Mouse (Mus musculus) frontal cortex, adult 2 months (tissue): ENCODE measurements around the gene Cdc37. TPM values are rescaled to one million over a fixed set of nuclear protein-coding genes. Genes with fewer than 3 reads are reported as not detected.

Experiments
- DNase-seq, 2 experiments: peaks; one replicate each; pipeline ENCODE4 v3.0.0; 2022; ENCODE audit warnings: low spot score in 1 of 2; ENCODE audit errors: extremely low spot score in 1 of 2
- polyA plus RNA-seq: library from polyadenylated mRNA; depleted of rRNA; stranded (reverse); fragments of >200 nt; gene quantifications from 2 replicates; pipeline ENCODE4 v1.2.3, GENCODE M21; 2012

The Cdc37 gene
- polyA plus RNA-seq, 1 experiment = 217 TPM

DNA sequence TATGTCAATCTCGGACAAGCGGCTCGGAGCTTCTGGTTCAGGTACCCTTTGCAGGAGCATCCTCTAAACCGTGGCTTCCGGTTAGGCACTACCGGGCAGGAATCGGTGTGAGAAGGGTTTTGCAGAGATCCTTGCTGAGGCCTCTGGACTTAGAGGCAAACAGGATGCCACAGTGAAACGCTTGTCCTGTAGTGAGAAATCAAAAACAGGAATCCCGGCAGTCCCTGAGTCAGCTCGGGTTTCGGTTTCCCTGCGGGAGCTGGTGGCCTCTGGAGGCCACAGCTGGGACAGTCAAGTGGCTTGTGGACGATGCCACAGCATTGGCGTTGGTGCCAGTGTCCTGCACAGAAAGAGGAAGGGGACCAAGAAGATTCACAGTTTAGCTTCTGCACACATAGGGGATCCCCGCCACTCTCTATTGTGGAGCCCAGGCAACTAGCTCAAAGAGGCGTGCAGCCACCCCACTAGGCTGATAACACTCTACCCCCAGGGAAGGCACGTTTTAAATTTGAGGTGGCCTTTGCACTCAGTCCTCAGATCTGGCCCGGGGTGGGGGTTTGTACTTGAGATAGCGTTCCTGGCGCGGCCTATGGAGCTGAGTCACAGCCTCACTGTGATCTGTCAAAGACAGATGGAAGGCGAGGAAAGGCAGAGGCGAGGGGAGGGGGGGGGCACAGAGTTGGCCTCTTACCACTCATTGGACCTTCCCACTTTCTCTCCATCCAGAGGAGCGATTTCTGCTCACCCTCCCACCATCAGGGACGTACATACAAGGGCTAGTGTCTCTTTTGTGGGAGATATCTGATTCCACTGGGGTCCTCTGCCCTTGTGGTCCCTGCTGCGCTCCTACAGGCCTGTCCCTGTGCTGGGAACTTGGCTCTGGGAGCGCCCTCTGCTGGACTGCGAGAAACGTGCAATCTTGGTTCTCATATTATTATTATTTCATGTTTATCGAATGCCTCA lies 18.7 kb upstream of the Cdc37 start:
- peak in 1 of 2 experiments; percentile 76 for DNase-seq

DNA sequence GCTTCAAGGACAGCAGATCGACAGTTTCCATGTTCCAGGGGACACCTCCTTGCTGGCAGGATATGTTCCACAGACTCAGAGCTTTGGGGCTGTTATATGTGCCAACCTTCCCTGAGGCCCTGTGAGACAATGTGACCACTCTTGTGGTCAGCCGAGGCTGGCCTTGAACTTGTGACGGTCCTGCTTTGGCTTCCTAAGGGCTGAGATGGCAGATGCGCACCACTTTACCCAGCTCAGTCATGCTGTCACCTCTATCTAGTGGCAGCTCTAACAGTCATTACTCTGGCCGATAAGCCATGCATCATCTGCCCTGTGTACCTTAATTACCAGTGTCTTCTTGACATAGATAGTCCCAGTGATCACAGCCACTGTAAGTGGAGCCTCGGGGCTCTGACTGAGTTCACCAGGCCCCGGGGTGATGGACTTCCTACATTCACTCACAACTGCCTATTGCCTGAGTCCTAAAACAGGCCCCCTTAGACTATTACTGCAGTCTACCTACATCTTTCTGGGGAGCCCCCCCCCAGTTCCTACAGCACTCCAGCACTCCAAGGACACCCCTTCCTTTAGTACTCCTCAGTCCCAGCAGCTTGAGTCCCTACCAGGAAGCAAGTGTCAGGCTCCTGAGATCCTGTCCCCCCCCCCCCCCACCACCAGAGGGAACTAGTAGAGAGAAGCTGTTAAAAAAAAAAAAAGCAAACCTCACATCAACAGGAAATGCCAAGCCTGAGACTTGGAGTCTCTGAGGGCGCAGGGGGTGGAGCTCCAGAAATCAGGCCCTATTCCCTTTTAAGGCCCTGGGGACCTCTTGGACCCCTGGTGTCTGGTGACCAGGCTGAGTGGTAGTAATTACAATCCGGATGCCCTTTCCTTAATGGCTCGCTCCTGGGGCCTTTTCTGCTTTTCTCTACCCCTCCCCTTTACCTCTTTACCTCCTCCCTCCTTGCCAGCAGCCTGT lies 17.6 kb upstream of the Cdc37 start:
- DNase-seq = no peak

DNA sequence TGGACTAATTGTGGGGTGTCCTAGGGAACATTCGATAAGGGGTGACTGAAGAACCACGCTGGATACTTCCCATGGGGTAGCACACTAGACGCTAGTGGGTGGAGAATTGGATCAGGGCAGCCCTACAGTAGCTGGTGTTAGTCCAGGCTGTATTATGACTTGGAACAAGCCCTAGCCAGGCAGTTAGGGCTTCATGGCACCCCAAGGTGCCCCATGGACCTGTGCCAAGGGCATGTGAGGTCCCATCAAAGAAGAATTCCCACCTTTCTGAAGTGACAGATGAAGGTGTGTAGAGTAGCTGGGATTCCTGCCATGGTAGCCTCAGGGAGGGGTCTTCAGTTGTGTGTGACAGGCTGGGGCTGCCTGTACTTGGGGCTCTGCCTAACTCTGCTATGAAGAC lies 16.7 kb upstream of the Cdc37 start:
- DNase-seq = peak in 1 of 2 experiments; percentile 26

DNA sequence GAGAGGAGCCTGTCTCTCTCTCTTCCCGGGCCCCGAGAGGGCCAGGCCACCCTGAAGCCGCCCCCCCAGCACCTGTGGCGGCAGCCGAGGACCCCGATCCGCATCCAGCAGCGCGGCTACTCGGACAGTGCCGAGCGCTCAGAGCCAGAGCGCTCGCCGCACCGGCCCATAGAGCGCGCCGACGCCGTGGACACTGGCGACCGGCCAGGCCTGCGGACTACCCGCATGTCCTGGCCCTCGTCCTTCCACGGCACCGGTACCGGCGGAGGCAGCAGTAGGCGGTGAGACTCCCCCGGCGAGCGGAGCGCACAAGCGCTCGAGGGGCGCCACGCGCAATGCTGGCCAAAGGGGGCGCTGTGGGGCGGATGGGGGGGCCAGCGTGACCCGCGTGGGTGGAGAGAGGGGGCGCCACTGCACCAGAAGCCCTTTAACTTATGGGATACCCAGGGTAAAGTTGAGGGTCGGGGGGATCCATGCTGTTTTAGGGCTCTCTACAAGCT lies 16.2 kb upstream of the Cdc37 start:
- peak in 1 of 2 experiments; percentile 73 for DNase-seq

DNA sequence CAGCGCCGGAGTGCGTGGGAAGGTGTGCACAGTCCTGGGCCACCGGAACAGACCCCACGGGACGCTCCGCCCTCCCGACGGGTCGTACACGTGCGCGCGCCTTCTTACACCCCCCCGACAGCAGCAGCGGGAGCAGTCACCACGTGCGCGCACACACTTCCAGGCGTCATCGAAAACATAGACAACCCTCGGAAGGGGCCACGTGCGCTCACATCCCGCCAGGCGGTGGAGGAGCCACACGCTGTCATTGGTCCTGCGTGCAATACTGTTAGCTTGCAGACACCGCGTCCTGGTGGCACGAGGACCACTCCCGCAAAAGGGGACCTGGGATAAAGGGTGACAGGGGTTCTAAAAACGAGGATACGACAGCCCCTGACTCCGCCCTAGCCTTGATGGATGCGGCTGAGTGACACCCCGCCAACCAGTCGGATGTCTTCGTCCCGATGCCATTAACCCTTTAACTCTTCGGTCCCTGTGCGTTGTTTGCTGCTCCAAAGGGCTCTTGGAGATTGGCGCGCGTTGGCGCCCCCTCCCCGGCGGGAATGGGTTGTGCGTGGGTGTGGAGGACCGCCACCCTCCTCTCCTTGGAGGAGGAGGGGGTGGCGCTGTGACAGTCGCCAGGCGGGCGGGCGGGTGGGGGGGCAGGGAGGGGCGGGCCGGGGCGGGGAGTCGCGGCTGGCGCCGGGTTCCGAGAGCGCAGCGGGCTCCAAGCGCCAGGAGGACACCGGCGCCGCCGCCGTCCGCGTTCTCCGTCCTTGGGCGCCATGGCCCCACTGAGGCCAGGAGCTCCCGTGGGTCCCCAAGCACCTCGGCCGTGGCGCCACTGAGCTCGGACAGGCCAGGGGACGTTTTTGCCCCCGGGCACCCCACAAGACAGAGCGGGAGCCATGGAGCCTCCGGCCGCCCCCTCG lies 15.5 kb upstream of the Cdc37 start, which contains the start of gene Pde4a:
TSS of gene Pde4a (plus strand) at position 674 of the 911 bp plus-strand sequence.
- peak; percentile 79 to 84 for DNase-seq

DNA sequence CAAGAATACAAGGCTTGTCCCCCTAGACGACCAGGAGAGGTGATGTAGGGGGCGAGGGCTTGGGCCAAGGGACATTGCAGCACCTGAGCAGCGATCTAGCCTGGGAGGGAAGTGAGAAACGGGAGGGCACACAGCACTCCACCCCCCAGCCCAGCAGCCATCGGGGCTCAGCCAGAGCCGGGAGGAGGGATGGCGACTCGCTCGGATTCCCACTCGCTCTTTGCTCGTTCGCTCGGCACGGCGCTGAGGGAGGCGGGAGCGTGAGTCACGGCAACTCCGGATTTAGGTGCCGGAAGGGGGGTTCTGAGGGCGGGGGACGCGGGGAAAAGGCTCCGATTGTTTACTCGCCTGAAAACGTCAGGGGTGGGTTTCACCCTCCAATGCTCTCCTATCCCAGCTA lies 14.3 kb upstream of the Cdc37 start:
- peak; percentile 51 to 86 for DNase-seq

DNA sequence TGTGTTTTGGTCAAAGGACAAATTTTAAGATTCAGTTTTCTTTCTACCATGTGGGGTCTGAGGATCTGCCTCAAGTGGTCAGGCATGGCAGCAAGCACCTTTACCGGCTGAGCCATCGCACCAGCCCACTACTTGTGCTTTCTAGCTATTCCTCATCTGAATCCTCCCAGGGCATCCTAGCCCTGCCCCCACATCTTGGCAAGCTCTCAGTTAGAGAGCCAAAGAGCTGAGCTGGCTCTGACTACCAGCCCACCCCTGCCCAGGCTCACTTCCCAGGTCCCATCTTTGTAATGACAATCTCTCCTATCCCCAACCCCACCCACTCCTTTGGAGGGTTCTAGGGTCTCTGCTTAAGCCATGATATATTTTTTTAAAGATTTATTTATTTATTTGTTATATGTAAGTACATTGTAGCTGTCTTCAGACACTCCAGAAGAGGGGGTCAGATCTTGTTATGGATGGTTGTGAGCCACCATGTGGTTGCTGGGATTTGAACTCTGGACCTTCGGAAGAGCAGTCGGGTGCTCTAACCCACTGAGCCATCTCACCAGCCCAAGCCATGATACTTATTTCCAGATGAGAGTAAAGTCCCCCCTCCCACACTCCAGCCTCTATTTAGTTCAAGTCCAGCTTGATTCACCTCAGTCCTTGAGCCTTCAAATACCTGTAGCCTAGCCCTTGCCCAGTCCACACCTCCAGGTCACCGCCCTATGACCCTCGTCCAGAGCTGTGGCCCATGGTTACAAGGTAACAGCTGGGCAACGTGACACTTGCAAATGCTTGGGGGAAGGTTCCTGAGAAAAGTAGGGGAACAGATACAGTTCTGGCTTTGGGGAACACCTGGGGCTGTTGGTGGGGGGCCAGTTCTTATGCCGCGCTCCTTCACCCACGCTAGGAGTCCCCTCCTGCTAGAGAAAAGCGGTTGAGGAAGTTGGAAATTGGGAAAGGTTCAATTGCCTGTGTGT lies 13.6 kb upstream of the Cdc37 start:
- DNase-seq = peak in 1 of 2 experiments; percentile 60

DNA sequence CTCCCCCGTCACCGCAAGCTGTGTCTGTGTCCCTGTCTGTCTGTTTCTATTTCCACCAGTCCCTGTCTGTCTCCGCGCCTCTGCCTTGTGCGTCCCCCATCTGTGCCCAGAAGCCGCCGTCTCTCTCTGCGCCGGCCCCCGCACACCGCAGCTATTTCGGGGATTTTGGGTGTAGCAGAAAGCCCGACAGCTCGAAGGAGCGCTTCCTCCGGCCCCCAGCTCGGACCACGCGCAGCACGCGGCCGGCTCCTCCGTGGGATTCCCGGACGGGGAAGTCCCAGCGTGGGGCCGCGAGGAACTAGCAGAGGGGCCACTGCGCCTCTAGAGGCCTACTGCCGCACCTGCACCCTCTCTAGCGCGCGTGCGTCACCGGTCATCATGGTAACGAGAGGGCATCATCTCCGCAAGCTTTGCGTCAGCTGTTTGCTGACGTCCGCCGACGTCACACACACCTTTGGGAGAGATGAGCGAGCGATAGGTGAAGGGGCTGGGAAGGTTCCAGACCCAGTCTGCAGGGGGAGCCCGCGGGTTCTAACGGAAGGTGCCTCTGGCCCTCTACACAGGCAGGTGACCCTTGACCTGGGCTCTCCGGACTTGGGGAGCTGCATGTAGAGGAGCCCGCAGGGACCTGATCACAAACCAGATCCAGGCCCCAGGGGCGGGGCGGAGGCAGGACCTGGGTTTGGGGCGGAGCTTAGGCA lies 11.6 kb upstream of the Cdc37 start:
- DNase-seq = peak; percentile 91 to 97

DNA sequence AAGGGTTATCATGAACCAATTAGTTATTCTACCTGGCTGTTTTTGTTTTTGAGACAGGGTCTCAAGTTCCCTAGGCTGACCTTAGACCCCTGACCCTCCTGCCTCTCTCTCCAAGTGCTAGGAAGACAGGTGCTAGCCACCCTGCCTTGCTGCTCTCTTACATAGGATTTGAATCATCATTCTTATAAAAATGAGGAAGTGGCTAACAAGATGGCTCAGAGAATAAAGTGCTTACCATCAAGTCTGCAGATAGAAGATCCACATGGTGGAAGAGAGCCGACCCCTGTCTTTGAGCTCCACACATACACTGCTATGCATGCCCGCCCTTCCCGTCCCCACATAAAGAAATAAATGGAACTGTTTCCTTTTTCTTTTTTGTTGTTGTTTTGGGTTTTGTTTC lies 5.0 kb upstream of the Cdc37 start:
- no peak for DNase-seq

DNA sequence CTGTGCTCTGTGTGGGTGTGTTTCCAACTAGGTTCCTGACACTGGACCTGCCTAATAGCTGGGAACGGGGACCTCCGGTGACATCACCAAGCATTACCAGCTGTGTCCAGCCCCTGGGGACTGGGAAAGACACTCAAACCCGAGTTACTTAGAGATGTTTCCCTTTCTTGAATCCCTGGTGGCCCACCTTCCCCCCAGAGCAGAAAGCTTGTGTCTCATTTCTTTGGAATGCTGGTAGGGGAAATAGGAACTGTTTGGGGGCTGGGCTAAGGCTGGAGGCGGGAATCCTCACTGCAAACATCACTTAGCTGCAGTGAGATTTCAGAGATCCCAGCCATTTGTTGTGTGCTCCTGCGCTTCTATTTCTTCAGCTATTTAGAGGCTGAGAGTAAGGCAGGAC lies 4.1 kb upstream of the Cdc37 start:
- DNase-seq = peak in 1 of 2 experiments; percentile 53

DNA sequence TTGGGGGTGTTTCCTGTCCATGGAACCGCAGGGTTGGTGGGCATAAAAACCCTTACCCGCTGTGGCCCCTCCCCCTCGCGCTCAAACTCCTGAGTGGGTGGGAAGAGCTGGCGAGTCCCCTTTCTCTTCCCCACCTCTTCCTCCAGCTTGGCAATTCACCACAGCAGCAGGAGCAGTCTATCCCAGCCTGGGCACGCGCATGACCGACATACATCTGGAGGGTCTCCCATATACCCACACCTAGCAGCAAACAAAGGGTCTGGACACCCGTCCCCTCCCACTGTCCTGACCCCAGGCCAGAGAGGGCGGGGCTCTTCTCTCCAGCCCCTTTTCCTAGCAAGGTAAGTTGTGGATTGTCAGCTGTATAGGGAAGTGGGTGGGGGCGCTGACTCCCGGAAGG lies 3.5 kb upstream of the Cdc37 start:
- DNase-seq = peak in 1 of 2 experiments; percentile 33

DNA sequence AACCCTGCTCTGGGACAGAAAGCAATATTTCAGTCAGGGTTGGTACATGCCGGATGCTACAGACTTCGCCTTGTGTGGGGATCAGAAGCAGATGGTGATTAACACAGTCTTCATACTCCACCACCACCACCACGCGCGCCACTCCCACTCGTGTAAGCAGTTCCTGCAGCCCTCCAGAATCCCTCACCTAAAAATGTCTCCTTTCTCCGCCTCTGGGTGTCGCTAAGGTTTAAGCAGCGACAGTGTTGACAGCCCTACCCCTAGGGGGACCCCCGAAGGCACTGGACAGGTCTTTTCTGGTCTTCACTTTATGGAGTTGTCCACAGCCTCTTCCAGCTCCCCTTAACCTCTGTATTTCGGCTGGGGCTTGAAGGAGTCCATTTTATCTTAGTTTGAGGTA lies 2.9 kb upstream of the Cdc37 start:
- DNase-seq = peak; percentile 67 to 84

DNA sequence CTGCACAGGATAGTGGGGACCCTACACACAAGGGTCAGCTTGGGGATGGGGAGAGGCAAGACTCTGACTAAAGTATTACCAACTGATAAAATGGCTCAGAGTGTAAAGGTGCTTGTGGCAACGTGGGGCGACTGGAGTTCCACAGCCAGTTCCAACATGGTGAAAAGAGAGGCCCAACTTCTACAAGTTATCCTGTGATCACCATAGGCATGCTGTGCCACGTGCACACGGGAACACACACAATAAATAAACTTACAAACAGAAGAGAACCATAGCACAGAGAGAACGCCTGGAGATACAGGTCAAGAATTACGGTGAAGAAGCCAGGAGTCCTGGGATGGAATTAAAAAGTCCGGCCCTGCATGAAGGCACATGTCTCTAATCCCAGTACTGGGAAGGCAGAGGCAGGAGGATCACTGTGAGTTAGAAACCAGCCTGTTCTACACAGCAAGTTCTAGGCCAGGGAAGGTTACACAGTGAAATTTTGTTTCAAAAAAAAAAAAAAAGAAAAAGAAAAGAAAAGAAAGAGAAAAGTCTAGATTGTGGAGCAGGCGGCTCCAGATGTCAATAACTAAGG lies 617 bp downstream of the Cdc37 start:
- no peak for DNase-seq

DNA sequence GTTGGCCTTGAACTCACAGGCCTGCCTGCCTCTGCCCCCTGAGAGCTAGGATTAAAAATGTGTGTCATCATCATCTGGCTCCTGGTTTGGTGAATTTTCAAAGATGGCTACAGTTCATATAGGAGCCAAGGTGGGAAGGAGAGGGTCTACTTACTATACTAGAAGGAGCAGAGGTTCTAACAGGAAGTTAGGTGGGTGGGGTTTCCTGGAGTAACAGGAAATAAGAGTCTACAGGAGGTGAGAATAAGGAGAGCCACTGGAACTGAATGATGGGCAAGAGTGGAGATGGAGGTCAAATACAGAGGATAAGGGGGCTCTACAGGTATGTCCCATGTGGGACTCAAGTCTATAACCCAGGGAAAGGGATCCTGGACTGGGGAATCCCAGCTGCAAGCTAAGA lies 1.4 kb downstream of the Cdc37 start:
- DNase-seq = no peak

DNA sequence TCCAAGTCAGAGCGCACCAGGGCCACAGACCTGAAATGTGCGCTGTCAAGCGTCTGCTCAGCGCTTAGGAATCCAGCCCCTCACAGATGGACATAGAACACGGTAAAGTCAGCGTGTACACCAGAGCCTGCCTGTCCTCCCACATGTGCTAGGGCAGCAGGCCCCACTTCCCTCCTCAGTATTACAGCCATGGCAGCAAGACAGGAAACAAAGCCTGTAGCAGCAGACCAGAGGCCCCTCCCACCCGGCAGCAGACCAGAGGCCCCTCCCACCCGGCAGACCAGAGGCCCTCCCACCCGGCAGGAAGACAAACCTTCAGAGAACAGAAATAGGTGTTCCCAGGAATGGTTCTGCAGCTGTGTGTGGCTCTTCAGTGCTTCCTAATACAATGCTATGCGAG lies 3.1 kb downstream of the Cdc37 start:
- no peak for DNase-seq

DNA sequence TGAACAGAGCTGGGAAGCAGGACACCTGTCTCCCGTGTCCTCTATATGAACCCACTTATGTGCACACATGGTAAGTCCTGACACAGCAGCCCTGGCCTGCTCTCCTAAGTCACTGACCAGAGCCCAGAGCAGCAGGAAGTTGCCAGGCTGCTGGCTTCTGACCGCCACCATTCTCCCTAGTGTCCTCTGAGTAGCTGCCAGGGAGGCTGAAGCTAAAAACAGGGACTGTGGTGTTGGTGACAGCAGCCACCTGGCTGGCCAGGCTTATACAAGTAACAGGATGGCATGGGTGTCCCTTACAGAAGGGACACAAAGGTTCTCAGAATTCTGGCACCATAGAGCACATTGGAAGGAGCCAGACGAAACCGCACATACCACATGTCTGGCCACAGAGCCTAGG lies 4.4 kb downstream of the Cdc37 start:
- DNase-seq = no peak

DNA sequence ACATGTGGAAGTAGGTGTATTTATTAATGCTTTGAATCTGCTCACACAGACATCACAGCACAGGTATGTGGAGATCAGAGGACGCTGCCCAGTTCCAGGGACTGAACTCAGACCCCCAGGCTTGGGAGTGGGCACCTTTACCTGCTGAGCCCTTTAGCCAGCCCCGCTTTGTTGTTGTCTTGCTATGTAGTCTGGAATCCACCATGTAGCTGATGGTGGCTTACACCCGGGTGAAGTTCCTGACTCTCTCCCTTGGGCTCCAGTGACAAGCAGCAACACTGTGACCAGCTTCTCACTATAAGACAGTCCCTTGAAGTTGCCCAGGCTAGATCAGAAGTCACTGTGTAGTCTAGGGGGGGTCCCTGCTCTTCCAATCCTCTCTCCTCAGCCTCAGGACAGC lies 5.4 kb downstream of the Cdc37 start:
- DNase-seq = no peak

DNA sequence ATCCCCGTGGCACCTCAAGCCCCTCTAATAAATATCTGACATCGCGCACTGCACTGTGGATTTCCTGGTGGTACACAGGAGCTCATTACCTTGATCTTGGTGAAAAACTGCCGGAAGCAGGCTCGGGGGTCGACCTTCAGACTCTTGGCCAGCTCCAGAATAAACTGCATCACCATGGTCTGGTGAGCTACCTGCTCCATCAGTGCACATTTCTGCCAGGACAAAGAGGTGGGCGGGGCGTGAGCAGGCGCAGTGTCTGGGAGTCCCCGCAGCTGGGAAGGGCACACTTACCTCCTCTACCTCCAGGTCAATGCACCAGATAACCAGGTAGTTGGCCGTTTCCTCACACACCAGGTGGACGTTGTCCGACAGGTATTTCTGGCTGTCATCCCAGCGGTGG lies 7.9 kb downstream of the Cdc37 start:
- no peak for DNase-seq
